Mouse (Mus musculus) midbrain, embryonic 14.5 days (tissue): ENCODE data around the gene Serpinb1a. TPM values are rescaled to one million over a fixed set of nuclear protein-coding genes. Genes with fewer than 3 reads are reported as not detected.
"Not testable (repeated sequence)": the region's sequence is repeated elsewhere in the genome, so short reads cannot be mapped to it uniquely, and the experiment has no call there.

Experiments
- ATAC-seq: fragments of 200-750 bp; cut with Nextera tagmentation; 2 replicates; pipeline ENCODE4 v1.8.0; 2017; ENCODE audit warnings: moderate number of reproducible peaks, moderate library complexity; ENCODE audit not compliant: low FRiP score, low TSS enrichment
- DNase-seq: peaks from one replicate; pipeline ENCODE4 v3.0.0-alpha.2; 2015
- H3K27ac ChIP-seq: fragments of 300-500 bp; sonication (generic); replicated peaks from 2 replicates; pipeline ENCODE4 v1.5.1; 2014; ENCODE audit warnings: mild to moderate bottlenecking, low read depth, low read length, moderate library complexity
- H3K27me3 ChIP-seq: fragments of 300-500 bp; sonication (generic); 2 replicates; pipeline ENCODE4 v1.6.1; 2014; ENCODE audit warnings: low read length, control low read depth, mixed read lengths; ENCODE audit not compliant: control insufficient read depth, insufficient read depth
- H3K36me3 ChIP-seq: fragments of 300-500 bp; sonication (generic); 2 replicates; pipeline ENCODE4 v1.6.1; 2014; ENCODE audit warnings: low read length, control low read depth; ENCODE audit not compliant: control insufficient read depth, insufficient read depth
- H3K4me1 ChIP-seq: fragments of 300-500 bp; sonication (generic); 2 replicates; pipeline ENCODE4 v1.6.1; 2014; ENCODE audit warnings: mild to moderate bottlenecking, antibody characterized with exemption, low read length, control low read depth; ENCODE audit not compliant: control insufficient read depth, insufficient read depth
- H3K4me2 ChIP-seq: fragments of 300-500 bp; sonication (generic); 2 replicates; pipeline ENCODE4 v1.6.1; 2014; ENCODE audit warnings: mild to moderate bottlenecking, low read length, moderate library complexity
- H3K4me3 ChIP-seq: fragments of 300-500 bp; sonication (generic); replicated peaks from 2 replicates; pipeline ENCODE4 v1.5.1; 2014; ENCODE audit warnings: low read depth, low read length
- H3K9ac ChIP-seq: fragments of 300-500 bp; sonication (generic); replicated peaks from 2 replicates; pipeline ENCODE4 v1.6.1; 2014; ENCODE audit warnings: mild to moderate bottlenecking, low read length, moderate library complexity
- H3K9me3 ChIP-seq: fragments of 300-500 bp; sonication (generic); 2 replicates; pipeline ENCODE4 v1.6.1; 2016; ENCODE audit warnings: low read length, control low read depth, mixed read lengths; ENCODE audit not compliant: control insufficient read depth
- WGBS: fragments of 180-500 bp; shearing (Covaris S2); extraction: QIAGEN DNeasy Blood & Tissue Kit; methylation state at CpG from one replicate; pipeline ENCODE4 v1.1.7; 2014; 5-methylcytosine and 5-hydroxymethylcytosine counted together
- polyA plus RNA-seq: library from polyadenylated mRNA; unstranded; fragments of >200 nt; fragmentation: Nextera tagmentation; extraction: Ambion mirVana; gene quantifications from 2 replicates; pipeline ENCODE4 v1.2.1, GENCODE M21; 2014

The Serpinb1a gene
- polyA plus RNA-seq, 1 experiment from 2014 or later = 2.9 TPM

DNA sequence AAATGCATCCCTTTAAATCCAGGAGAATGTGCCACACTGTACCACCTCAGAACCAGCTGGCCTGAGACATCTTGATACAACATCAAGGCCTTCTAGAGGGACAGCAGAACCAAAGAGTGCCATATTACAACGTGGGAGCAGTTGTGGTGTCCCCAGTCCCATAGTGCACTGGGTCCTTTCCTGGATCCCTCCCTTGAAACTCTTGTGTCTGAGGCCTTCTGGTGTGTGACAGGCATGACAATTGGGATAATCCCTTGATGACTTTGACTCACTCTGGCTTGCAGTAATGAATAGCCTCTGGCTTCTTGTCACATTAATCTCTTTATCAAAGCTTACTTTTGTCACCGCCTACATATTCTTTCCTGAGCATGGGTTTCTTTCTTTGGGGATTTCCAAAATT lies 16.0 kb upstream of the Serpinb1a start:
- Histone ChIP-seq H3K9me3 (no peaks in the 10 kb centered on the region), H3K4me2 (no peak overlapping the region), H3K9ac (no peak overlapping the region), H3K4me1 (no peaks in the 10 kb centered on the region), H3K27ac (no peak overlapping the region), H3K36me3 (no peaks in the 10 kb centered on the region), H3K4me3 (no peak overlapping the region), H3K27me3 (0 out of 2 replicates have a peak, but pooled peaks cover 5% of the 10 kb centered on the region)
- 11% methylated on average over 2 of the region's 2 CpGs for WGBS
- peak; percentile 59; the same call in 1 of the 2 replicates for ATAC-seq
- peak; percentile 53 for DNase-seq

DNA sequence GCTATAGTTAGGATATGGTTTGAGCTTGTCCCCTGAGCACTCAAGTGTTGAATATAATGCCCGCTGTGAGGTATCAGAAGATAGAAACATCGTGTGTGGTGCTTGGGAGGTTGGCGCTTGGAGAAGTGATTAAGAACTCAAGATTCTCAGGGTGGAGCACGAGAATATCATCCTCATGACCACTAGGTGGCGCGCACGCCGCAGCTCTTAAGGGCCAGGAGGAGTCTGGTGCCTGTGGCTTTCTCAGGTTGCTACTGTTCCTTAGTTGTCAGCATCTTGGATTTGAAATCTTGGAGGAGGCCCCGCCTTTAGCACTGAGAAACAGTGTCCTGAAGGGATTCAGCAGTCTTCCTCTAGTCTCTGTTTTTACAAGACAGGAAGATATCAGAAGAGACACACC lies 15.5 kb upstream of the Serpinb1a start:
- H3K36me3 ChIP-seq = no peaks in the 10 kb centered on the region
- ATAC-seq = peak; percentile 79
- H3K4me2 ChIP-seq = no peak overlapping the region
- no peaks in the 10 kb centered on the region for H3K4me1 ChIP-seq
- peak; percentile 89 for DNase-seq
- H3K4me3 ChIP-seq = no peak overlapping the region
- H3K9ac ChIP-seq = no peak overlapping the region
- H3K27ac ChIP-seq = no peak overlapping the region
- 0 out of 2 replicates have a peak, but pooled peaks cover 5% of the 10 kb centered on the region for H3K27me3 ChIP-seq
- no peaks in the 10 kb centered on the region for H3K9me3 ChIP-seq
- WGBS = 4% methylated on average over 9 of the region's 9 CpGs

DNA sequence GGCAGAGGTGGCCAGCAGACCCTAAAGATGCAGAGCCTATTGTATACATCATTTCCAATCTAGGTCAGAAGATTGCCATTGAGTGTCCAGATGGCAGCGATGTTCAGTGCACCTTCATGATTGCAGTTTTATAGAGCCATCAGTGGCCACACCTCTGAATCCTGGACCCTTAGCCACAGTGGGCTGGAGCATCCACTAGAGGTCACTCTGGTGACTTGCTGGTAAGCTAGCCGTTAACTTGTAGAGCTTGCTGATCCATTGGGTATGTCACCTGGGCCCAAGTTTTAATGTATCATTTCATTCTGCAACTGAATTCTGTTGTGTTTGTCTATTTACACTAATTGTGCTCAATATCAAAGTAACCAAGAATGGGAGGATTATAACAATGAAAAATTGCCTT lies 14.6 kb upstream of the Serpinb1a start:
- DNase-seq (no peak), ATAC-seq (no peak)
- 72% methylated on average over 2 of the region's 2 CpGs for WGBS
- H3K27me3 ChIP-seq = peaks cover 5% of the 10 kb centered on the region; the same call in 1 of the 2 replicates
- no peaks in the 10 kb centered on the region for H3K9me3 ChIP-seq
- H3K36me3 ChIP-seq = no peaks in the 10 kb centered on the region
- no peak overlapping the region for H3K4me3 ChIP-seq
- no peaks in the 10 kb centered on the region for H3K4me1 ChIP-seq
- no peak overlapping the region for H3K9ac ChIP-seq
- H3K27ac ChIP-seq = no peak overlapping the region
- no peak overlapping the region for H3K4me2 ChIP-seq

DNA sequence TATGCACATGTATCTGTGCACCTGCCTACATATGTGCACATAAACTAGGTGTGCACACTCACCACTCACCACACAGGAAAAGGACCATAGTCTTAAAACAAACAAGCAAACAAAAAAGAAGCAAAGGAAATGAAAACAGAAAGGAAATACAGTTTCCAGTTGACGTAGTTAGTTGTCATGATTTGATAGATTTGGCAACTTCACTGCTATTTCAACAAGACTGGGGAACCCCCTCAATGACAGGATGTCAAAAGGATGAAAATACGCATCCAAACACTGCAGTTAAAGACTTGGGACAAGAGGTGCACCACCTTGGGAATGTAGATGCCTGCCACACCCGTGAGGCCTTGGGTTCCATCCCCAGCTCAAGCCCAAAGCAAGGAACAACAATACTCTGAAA lies 13.5 kb upstream of the Serpinb1a start:
- not testable (repeated sequence) for ATAC-seq, H3K27me3 ChIP-seq, H3K36me3 ChIP-seq, H3K4me1 ChIP-seq, H3K9me3 ChIP-seq, H3K9ac ChIP-seq, DNase-seq, H3K4me3 ChIP-seq, H3K4me2 ChIP-seq, H3K27ac ChIP-seq
- 95% methylated on average over 2 of the region's 3 CpGs for whole genome bisulfite sequencing

DNA sequence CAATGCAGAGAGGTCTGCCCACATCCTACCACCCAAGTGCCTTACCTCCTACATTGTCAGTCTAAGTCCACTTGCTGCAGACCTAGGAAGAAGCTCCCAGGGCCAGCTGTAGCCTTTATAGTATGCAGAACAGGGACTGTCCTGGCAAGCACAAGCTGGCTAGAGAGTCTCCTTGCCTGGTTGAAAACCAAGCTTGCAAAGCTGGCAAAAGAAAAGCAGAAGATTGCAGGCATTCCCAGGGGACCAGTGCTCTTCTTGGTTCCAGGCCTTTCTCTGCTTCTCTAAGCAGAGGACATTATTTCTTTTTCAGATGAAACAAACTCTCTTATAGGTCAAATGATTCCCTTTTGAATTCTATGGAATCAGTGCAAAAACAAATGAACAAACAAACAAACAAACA lies 12.5 kb upstream of the Serpinb1a start:
- H3K27ac ChIP-seq = no peak overlapping the region
- no peak overlapping the region for H3K4me3 ChIP-seq
- peaks cover 5% of the 10 kb centered on the region; the same call in 1 of the 2 replicates for H3K27me3 ChIP-seq
- ATAC-seq = no peak
- no peak overlapping the region for H3K9ac ChIP-seq
- H3K4me1 ChIP-seq = no peaks in the 10 kb centered on the region
- no peaks in the 10 kb centered on the region for H3K36me3 ChIP-seq
- no peak overlapping the region for H3K4me2 ChIP-seq
- no peak for DNase-seq
- H3K9me3 ChIP-seq = no peaks in the 10 kb centered on the region

DNA sequence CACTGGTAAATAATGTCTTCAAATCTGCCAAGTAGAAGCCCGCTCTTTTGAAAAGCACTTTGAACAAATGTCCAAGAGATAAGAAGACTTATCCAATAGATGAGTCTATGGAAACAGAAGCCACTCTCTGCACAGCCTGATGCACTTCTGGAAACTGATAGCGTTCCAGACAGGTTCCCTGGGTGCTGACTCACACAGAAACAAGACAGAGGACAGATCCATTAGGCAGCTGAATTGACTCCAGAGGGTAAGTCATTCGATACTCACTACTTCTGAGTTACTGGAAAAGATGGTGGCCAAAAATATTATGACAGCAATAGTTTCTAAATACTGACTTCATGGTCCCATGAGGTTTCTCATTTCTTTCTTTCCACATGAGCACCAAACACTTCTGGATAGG lies 9.8 kb upstream of the Serpinb1a start:
- no peaks in the 10 kb centered on the region for H3K4me1 ChIP-seq

DNA sequence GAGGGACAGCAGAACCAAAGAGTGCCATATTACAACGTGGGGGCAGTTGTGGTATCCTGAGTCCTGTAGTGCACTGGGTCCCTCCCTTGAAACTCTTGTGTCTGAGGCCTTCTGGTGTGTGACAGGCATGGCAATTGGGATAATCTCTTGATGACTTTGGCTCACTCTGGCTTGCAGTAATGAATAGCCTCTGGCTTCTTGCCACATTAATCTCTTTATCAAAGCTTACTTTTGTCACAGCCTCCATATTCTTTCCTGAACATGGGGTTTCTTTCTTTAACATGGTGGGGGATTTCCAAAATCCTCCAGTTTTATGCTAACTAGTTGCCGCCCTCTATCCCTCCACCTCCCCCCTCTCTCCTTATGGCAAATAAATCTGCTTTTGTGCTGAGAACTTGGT lies 2.1 kb upstream of the Serpinb1a start:
- peak; percentile 79 for DNase-seq
- Histone ChIP-seq H3K4me1 (peaks cover 2% of the 10 kb centered on the region; the same call in 1 of the 2 replicates), H3K9me3 (no peaks in the 10 kb centered on the region), H3K9ac (no peak overlapping the region), H3K27me3 (peaks cover 5% of the 10 kb centered on the region; the same call in 1 of the 2 replicates), H3K36me3 (no peaks in the 10 kb centered on the region), H3K4me2 (no peak overlapping the region), H3K27ac (no peak overlapping the region), H3K4me3 (no peak overlapping the region)
- ATAC-seq = peak; percentile 80
- 11% methylated on average over 2 of the region's 2 CpGs for WGBS

More for the DNA sequence above, 9.8 kb upstream of the Serpinb1a start:
- 84% methylated on average over 3 of the region's 3 CpGs for WGBS
- Histone ChIP-seq H3K9ac (no peak overlapping the region), H3K9me3 (no peaks in the 10 kb centered on the region), H3K36me3 (no peaks in the 10 kb centered on the region), H3K27ac (no peak overlapping the region), H3K4me2 (no peak overlapping the region), H3K27me3 (peaks cover 5% of the 10 kb centered on the region; the same call in 1 of the 2 replicates), H3K4me3 (no peak overlapping the region)
- no peak for DNase-seq
- ATAC-seq = no peak

DNA sequence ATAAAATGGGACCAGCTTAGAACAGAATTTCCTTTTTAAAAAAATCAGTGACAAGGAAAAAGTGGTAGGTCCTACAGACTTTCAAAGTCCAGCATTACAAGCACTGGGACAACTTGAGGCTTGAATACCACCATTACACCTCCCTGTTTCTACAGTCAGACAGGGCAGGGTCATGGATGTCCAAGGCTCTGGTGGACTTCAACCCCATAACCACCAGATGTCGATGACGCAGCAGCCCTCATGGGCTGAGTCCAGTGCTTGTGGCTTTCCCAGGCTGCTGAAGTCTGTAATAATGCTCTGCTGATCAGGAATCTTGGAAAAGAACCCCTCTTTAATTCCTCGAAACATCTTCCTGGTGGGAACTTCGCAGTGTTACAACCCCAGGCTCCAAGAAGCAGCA lies 1.6 kb upstream of the Serpinb1a start:
- WGBS = 51% methylated on average over 4 of the region's 4 CpGs
- DNase-seq (no peak), ATAC-seq (peak; percentile 49; the same call in 1 of the 2 replicates)
- Histone ChIP-seq H3K27ac (no peak overlapping the region), H3K9me3 (no peaks in the 10 kb centered on the region), H3K9ac (no peak overlapping the region), H3K4me3 (no peak overlapping the region), H3K4me2 (no peak overlapping the region), H3K27me3 (peaks cover 5% of the 10 kb centered on the region; the same call in 1 of the 2 replicates), H3K36me3 (no peaks in the 10 kb centered on the region), H3K4me1 (peaks cover 2% of the 10 kb centered on the region; the same call in 1 of the 2 replicates)

DNA sequence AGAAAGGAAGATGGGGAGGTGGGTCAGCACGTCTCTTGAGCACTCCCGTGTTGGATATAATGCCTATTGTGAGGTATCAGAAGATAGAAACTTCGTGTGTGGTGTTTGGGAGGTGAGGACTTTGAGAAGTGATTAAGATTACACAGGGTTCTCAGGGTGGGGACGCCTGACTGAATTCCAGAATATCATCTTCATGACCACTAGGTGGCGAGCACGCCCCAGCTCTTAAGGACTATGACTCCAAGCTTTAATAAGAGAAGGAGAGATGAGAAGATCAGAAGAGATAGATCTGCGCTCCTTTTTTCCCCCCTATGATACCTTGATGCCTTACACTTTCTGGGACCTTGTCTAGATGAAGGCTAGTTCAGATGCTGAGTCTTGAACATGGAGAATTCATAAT lies 982 bp upstream of the Serpinb1a start:
- DNase-seq = peak; percentile 81
- WGBS = 10% methylated on average over 7 of the region's 7 CpGs
- peaks cover 2% of the 10 kb centered on the region; the same call in 1 of the 2 replicates for H3K4me1 ChIP-seq
- H3K27me3 ChIP-seq = peaks cover 5% of the 10 kb centered on the region; the same call in 1 of the 2 replicates
- no peak overlapping the region for H3K4me2 ChIP-seq
- no peaks in the 10 kb centered on the region for H3K36me3 ChIP-seq
- no peaks in the 10 kb centered on the region for H3K9me3 ChIP-seq
- H3K4me3 ChIP-seq = no peak overlapping the region
- no peak for ATAC-seq
- no peak overlapping the region for H3K9ac ChIP-seq
- H3K27ac ChIP-seq = no peak overlapping the region
